Mouse (Mus musculus) olfactory bulb, adult 2 months (tissue): ENCODE data around the gene Pemt.

Experiments used
- CTCF ChIP-seq: fragments of 200-500 bp; IDR thresholded peaks from 2 replicates; pipeline ENCODE4 v1.5.1; 2012; ENCODE audit warnings: low read depth, mild to moderate bottlenecking, low read length, moderate library complexity; ENCODE audit not compliant: insufficient read depth
- POLR2A ChIP-seq: fragments of 200-500 bp; IDR thresholded peaks from 2 replicates; pipeline ENCODE4 v1.6.1; 2012; ENCODE audit warnings: mild to moderate bottlenecking, low read depth, low read length, moderate library complexity; ENCODE audit not compliant: insufficient read depth

- no peak for TF ChIP-seq CTCF
- TF ChIP-seq POLR2A, result no peak
Measured at GRCm38 (mm10) chr11:59964163-59964758, 82.0 kb downstream of the Pemt start.
